Mouse (Mus musculus): ENCODE results near the gene Galns. TPM values are rescaled to one million over a fixed set of nuclear protein-coding genes. Genes with fewer than 3 reads are reported as not detected.
"Not testable (repeated sequence)": the region's sequence is repeated elsewhere in the genome, so short reads cannot be mapped to it uniquely, and the experiment has no call there.

Galns gene
- polyA plus RNA-seq, 1 experiment from 2014 or later: 5.4 TPM

- H3K4me2 ChIP-seq: no peak overlapping the region
- WGBS: 34% methylated on average over 7 of the region's 7 CpGs
Measured at GRCm38 (mm10) chr8:122579196-122579595, 32.1 kb downstream of the Galns start.

GRCm38 (mm10) chr8:122577116-122577515, 34.1 kb downstream of the Galns start:
- Histone ChIP-seq H3K4me1 (replicated peaks) (peaks cover 33% of the 10 kb centered on the region), H3K4me2 (peak overlapping the region; percentile 88), H3K9me3 (no peaks in the 10 kb centered on the region), H3K27ac (peak overlapping the region; percentile 78), H3K9ac (peak overlapping the region; percentile 91), H3K4me3 (peak overlapping the region; percentile 64), H3K27me3 (0 out of 2 replicates have a peak, but pooled peaks cover 6% of the 10 kb centered on the region), H3K36me3 (peaks cover 18% of the 10 kb centered on the region)
- WGBS: 44% methylated on average over 10 of the region's 10 CpGs
- ATAC-seq (ENCODE audit: low FRiP score): peak; percentile 38

More at GRCm38 (mm10) chr8:122579196-122579595, 32.1 kb downstream of the Galns start:
- Histone ChIP-seq H3K27me3 (0 out of 2 replicates have a peak, but pooled peaks cover 6% of the 10 kb centered on the region), H3K9me3 (no peaks in the 10 kb centered on the region), H3K4me1 (replicated peaks) (peaks cover 32% of the 10 kb centered on the region), H3K36me3 (peaks cover 8% of the 10 kb centered on the region), H3K4me3 (no peak overlapping the region), H3K9ac (0 out of 2 replicates have a peak overlapping the region, but pooled peaks have one; percentile 19), H3K27ac (no peak overlapping the region)
- ATAC-seq (ENCODE audit: low FRiP score): no peak

- H3K27me3 ChIP-seq: 0 out of 2 replicates have a peak, but pooled peaks cover 6% of the 10 kb centered on the region
- peak within 1 kb of the TSS; percentile 78 for H3K27ac ChIP-seq
- peaks cover 22% of the 10 kb centered on the region for H3K36me3 ChIP-seq
- H3K4me3 ChIP-seq: peak within 1 kb of the TSS; percentile 64
- H3K4me1 ChIP-seq (replicated peaks): peaks cover 33% of the 10 kb centered on the region
- under 1% methylated on average over 39 of the region's 39 CpGs for WGBS
- H3K9ac ChIP-seq: peak within 1 kb of the TSS; percentile 91
- peak; percentile 92 for ATAC-seq (ENCODE audit: low FRiP score)
- no peaks in the 10 kb centered on the region for H3K9me3 ChIP-seq
- H3K4me2 ChIP-seq: peak within 1 kb of the TSS; percentile 88
Measured at GRCm38 (mm10) chr8:122576648-122577022, 34.6 kb downstream of the Galns start, which contains the start of gene Aprt. Gene Aprt (minus strand): TSS chr8:122576909.

GRCm38 (mm10) chr8:122575735-122576647, 35.3 kb downstream of the Galns start:
- Histone ChIP-seq H3K27me3 (0 out of 2 replicates have a peak, but pooled peaks cover 6% of the 10 kb centered on the region), H3K9me3 (no peaks in the 10 kb centered on the region), H3K9ac (peak overlapping the region; percentile 91), H3K36me3 (peaks cover 29% of the 10 kb centered on the region), H3K4me3 (peak overlapping the region; percentile 64), H3K4me1 (replicated peaks) (peaks cover 33% of the 10 kb centered on the region), H3K4me2 (peak overlapping the region; percentile 88), H3K27ac (peak overlapping the region; percentile 78)
- peak; percentile 41 for ATAC-seq (ENCODE audit: low FRiP score)
- WGBS: 22% methylated on average over 21 of the region's 21 CpGs

GRCm38 (mm10) chr8:122575286-122575685, 36.0 kb downstream of the Galns start:
- Histone ChIP-seq H3K9ac (peak overlapping the region; percentile 91), H3K4me1 (replicated peaks) (peaks cover 33% of the 10 kb centered on the region), H3K4me3 (peak overlapping the region; percentile 64; the same call in 1 of the 2 replicates), H3K36me3 (peaks cover 36% of the 10 kb centered on the region), H3K27ac (no peak overlapping the region), H3K9me3 (no peaks in the 10 kb centered on the region), H3K27me3 (0 out of 2 replicates have a peak, but pooled peaks cover 6% of the 10 kb centered on the region), H3K4me2 (peak overlapping the region; percentile 88)
- WGBS: 81% methylated on average over 8 of the region's 8 CpGs
- ATAC-seq (ENCODE audit: low FRiP score): no peak

- no peaks in the 10 kb centered on the region for H3K9me3 ChIP-seq
- 0 out of 2 replicates have a peak, but pooled peaks cover 6% of the 10 kb centered on the region for H3K27me3 ChIP-seq
- H3K4me2 ChIP-seq: peak overlapping the region; percentile 88
- H3K4me1 ChIP-seq (replicated peaks): peaks cover 33% of the 10 kb centered on the region
- H3K36me3 ChIP-seq: peaks cover 41% of the 10 kb centered on the region
- no peak overlapping the region for H3K4me3 ChIP-seq
- ATAC-seq (ENCODE audit: low FRiP score): no peak
- no peak overlapping the region for H3K27ac ChIP-seq
- 41% methylated on average over 10 of the region's 10 CpGs for WGBS
- H3K9ac ChIP-seq: 0 out of 2 replicates have a peak overlapping the region, but pooled peaks have one; percentile 20
Measured at GRCm38 (mm10) chr8:122574667-122575251, 36.5 kb downstream of the Galns start.

- no peak overlapping the region for H3K27ac ChIP-seq
- 0 out of 2 replicates have a peak overlapping the region, but pooled peaks have one; percentile 88 for H3K4me2 ChIP-seq
- H3K27me3 ChIP-seq: 0 out of 2 replicates have a peak, but pooled peaks cover 6% of the 10 kb centered on the region
- no peaks in the 10 kb centered on the region for H3K9me3 ChIP-seq
- no peak overlapping the region for H3K4me3 ChIP-seq
- H3K9ac ChIP-seq: 0 out of 2 replicates have a peak overlapping the region, but pooled peaks have one; percentile 20
- peaks cover 41% of the 10 kb centered on the region for H3K36me3 ChIP-seq
- peaks cover 34% of the 10 kb centered on the region for H3K4me1 ChIP-seq (replicated peaks)
- ATAC-seq (ENCODE audit: low FRiP score): no peak
- WGBS: 52% methylated on average over 3 of the region's 3 CpGs
Measured at GRCm38 (mm10) chr8:122574264-122574663, 37.0 kb downstream of the Galns start.

- Histone ChIP-seq H3K4me2 (no peak overlapping the region), H3K4me3 (no peak overlapping the region), H3K9me3 (no peaks in the 10 kb centered on the region), H3K27ac (no peak overlapping the region), H3K4me1 (replicated peaks) (peaks cover 38% of the 10 kb centered on the region), H3K27me3 (0 out of 2 replicates have a peak, but pooled peaks cover 4% of the 10 kb centered on the region), H3K36me3 (peaks cover 41% of the 10 kb centered on the region), H3K9ac (no peak overlapping the region)
- 52% methylated on average over 9 of the region's 9 CpGs for WGBS
- no peak for ATAC-seq (ENCODE audit: low FRiP score)
Measured at GRCm38 (mm10) chr8:122573577-122573976, 37.7 kb downstream of the Galns start.

- not testable (repeated sequence) for H3K9me3 ChIP-seq; ATAC-seq (ENCODE audit: low FRiP score); H3K9ac ChIP-seq; H3K4me3 ChIP-seq; H3K4me2 ChIP-seq; H3K27me3 ChIP-seq; H3K27ac ChIP-seq
- WGBS: 31% methylated on average over 4 of the region's 4 CpGs
- Histone ChIP-seq H3K4me1 (replicated peaks) (peaks cover 42% of the 10 kb centered on the region), H3K36me3 (peaks cover 41% of the 10 kb centered on the region)
Measured at GRCm38 (mm10) chr8:122573176-122573575, 38.1 kb downstream of the Galns start.

- WGBS: 93% methylated on average over 3 of the region's 3 CpGs
- H3K27ac ChIP-seq: no peak overlapping the region
- no peak overlapping the region for H3K4me3 ChIP-seq
- ATAC-seq (ENCODE audit: low FRiP score): no peak
- H3K9ac ChIP-seq: no peak overlapping the region
- no peaks in the 10 kb centered on the region for H3K27me3 ChIP-seq
- peaks cover 41% of the 10 kb centered on the region for H3K36me3 ChIP-seq
- no peaks in the 10 kb centered on the region for H3K9me3 ChIP-seq
- H3K4me2 ChIP-seq: no peak overlapping the region
- H3K4me1 ChIP-seq (replicated peaks): peaks cover 42% of the 10 kb centered on the region
Measured at GRCm38 (mm10) chr8:122572751-122573150, 38.5 kb downstream of the Galns start.

GRCm38 (mm10) chr8:122571750-122572267, 39.5 kb downstream of the Galns start:
- Histone ChIP-seq H3K36me3 (peaks cover 41% of the 10 kb centered on the region), H3K9me3 (no peaks in the 10 kb centered on the region), H3K27me3 (no peaks in the 10 kb centered on the region), H3K4me3 (no peak overlapping the region), H3K4me1 (replicated peaks) (peaks cover 43% of the 10 kb centered on the region), H3K27ac (no peak overlapping the region), H3K4me2 (no peak overlapping the region), H3K9ac (no peak overlapping the region)
- 93% methylated on average over 17 of the region's 17 CpGs for WGBS
- no peak for ATAC-seq (ENCODE audit: low FRiP score)

GRCm38 (mm10) chr8:122571153-122571552, 40.1 kb downstream of the Galns start:
- H3K4me2 ChIP-seq: no peak overlapping the region
- H3K9ac ChIP-seq: no peak overlapping the region
- no peak for ATAC-seq (ENCODE audit: low FRiP score)
- H3K4me1 ChIP-seq (replicated peaks): peaks cover 47% of the 10 kb centered on the region
- no peaks in the 10 kb centered on the region for H3K9me3 ChIP-seq
- H3K36me3 ChIP-seq: peaks cover 41% of the 10 kb centered on the region
- no peak overlapping the region for H3K27ac ChIP-seq
- no peak overlapping the region for H3K4me3 ChIP-seq
- 93% methylated on average over 11 of the region's 11 CpGs for WGBS
- H3K27me3 ChIP-seq: no peaks in the 10 kb centered on the region

All from hindbrain, embryonic 13.5 days (tissue).